Mouse (Mus musculus) olfactory bulb, adult 2 months (tissue): ENCODE results near the gene Ifnl2.

Experiments used
- CTCF ChIP-seq: fragments of 200-500 bp; IDR thresholded peaks from 2 replicates; pipeline ENCODE4 v1.5.1; 2012; ENCODE audit warnings: low read depth, mild to moderate bottlenecking, low read length, moderate library complexity; ENCODE audit not compliant: insufficient read depth
- POLR2A ChIP-seq: fragments of 200-500 bp; IDR thresholded peaks from 2 replicates; pipeline ENCODE4 v1.6.1; 2012; ENCODE audit warnings: mild to moderate bottlenecking, low read depth, low read length, moderate library complexity; ENCODE audit not compliant: insufficient read depth

DNA sequence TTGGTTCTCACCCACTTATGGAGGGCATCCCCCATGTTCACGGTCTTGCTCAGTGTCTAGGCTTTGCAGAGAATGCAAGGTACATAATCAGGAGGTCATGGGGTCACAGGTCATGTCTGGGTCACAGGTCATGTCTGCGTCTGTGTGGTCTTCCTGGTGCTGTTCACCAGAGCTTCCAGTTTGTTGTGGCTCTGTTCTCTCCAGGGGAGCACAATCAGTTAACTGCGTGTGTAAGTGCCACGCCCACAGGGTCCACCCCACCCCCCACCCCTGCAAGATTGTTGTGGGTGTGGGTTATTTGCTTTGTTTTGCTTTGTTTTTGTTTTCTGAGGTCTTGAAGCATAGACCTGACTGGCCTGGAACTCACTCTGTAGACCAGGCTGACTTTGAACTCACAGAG is 26.1 kb downstream of the Ifnl2 start:
- TF ChIP-seq CTCF (no peak), POLR2A (no peak)
